Mouse (Mus musculus) stomach, postnatal 0 days (tissue): ENCODE measurements around the gene Chst11. TPM values are rescaled to one million over a fixed set of nuclear protein-coding genes. Genes with fewer than 3 reads are reported as not detected.

Experiments used
- ATAC-seq: fragments of 200-750 bp; cut with Nextera tagmentation; 2 replicates; pipeline ENCODE4 v1.8.0; 2017; ENCODE audit not compliant: low FRiP score, low TSS enrichment
- DNase-seq: peaks from one replicate; pipeline ENCODE4 v3.0.0-alpha.2; 2016; ENCODE audit warnings: low spot score
- H3K27ac ChIP-seq: fragments of 300-500 bp; sonication (generic); replicated peaks from 2 replicates; pipeline ENCODE4 v1.5.1; 2014; ENCODE audit warnings: mild to moderate bottlenecking, control low read depth
- H3K27me3 ChIP-seq: fragments of 300-500 bp; sonication (generic); 2 replicates; pipeline ENCODE4 v1.6.1; 2014; ENCODE audit warnings: low read length; ENCODE audit not compliant: control insufficient read depth, insufficient read depth
- H3K36me3 ChIP-seq: fragments of 300-500 bp; sonication (generic); 2 replicates; pipeline ENCODE4 v1.6.1; 2014; ENCODE audit warnings: low read length, mixed read lengths; ENCODE audit not compliant: control insufficient read depth, insufficient read depth
- H3K4me1 ChIP-seq: fragments of 300-500 bp; sonication (generic); replicated peaks from 2 replicates; pipeline ENCODE4 v1.6.1; 2014; ENCODE audit warnings: antibody characterized with exemption; ENCODE audit not compliant: control insufficient read depth, insufficient read depth
- H3K4me2 ChIP-seq: fragments of 300-500 bp; sonication (generic); replicated peaks from 2 replicates; pipeline ENCODE4 v1.6.1; 2014; ENCODE audit warnings: low read depth, mild to moderate bottlenecking, control low read depth, moderate library complexity
- H3K4me3 ChIP-seq: fragments of 300-500 bp; sonication (generic); 2 replicates; pipeline ENCODE4 v1.5.1; 2014; ENCODE audit warnings: low read depth, low read length, control low read depth
- H3K9ac ChIP-seq: fragments of 300-500 bp; sonication (generic); 2 replicates; pipeline ENCODE4 v1.6.1; 2014; ENCODE audit warnings: mild to moderate bottlenecking, low read length, control low read depth, mixed read lengths
- H3K9me3 ChIP-seq: fragments of 300-500 bp; sonication (generic); 2 replicates; pipeline ENCODE4 v1.6.1; 2016; ENCODE audit warnings: low read length; ENCODE audit not compliant: control insufficient read depth
- CTCF ChIP-seq: IDR thresholded peaks from 2 replicates; pipeline ENCODE4 v1.5.1; 2016; ENCODE audit warnings: antibody characterized with exemption, low read depth, mild to moderate bottlenecking, moderate library complexity
- EP300 ChIP-seq: optimal IDR thresholded peaks from 2 replicates; pipeline ENCODE3; 2016; ENCODE audit warnings: antibody characterized with exemption
- WGBS: fragments of 180-500 bp; shearing (Covaris S2); extraction: QIAGEN DNeasy Blood & Tissue Kit; methylation state at CpG from one replicate; pipeline ENCODE4 v1.1.7; 2014; 5-methylcytosine and 5-hydroxymethylcytosine counted together
- polyA plus RNA-seq: library from polyadenylated mRNA; unstranded; fragments of >200 nt; fragmentation: Nextera tagmentation; extraction: Ambion mirVana; gene quantifications from 2 replicates; pipeline ENCODE4 v1.2.1, GENCODE M21; 2015

Chst11 gene
- polyA plus RNA-seq, 1 experiment from 2014 or later = 0.45 TPM

- H3K4me2 ChIP-seq = no peak overlapping the region
- H3K9me3 ChIP-seq = no peaks in the 10 kb centered on the region
- H3K27ac ChIP-seq = no peak overlapping the region
- H3K9ac ChIP-seq = no peak overlapping the region
- TF ChIP-seq CTCF = no peak
- no peak for TF ChIP-seq EP300
- no peaks in the 10 kb centered on the region for H3K4me1 ChIP-seq
- WGBS = 87% methylated on average over 8 of the region's 8 CpGs
- no peaks in the 10 kb centered on the region for H3K36me3 ChIP-seq
- DNase-seq (no peak), ATAC-seq (no peak)
- no peak overlapping the region for H3K4me3 ChIP-seq
- H3K27me3 ChIP-seq = no peaks in the 10 kb centered on the region
Measured at GRCm38 (mm10) chr10:83078723-83079122, 93.4 kb downstream of the Chst11 start.

DNA sequence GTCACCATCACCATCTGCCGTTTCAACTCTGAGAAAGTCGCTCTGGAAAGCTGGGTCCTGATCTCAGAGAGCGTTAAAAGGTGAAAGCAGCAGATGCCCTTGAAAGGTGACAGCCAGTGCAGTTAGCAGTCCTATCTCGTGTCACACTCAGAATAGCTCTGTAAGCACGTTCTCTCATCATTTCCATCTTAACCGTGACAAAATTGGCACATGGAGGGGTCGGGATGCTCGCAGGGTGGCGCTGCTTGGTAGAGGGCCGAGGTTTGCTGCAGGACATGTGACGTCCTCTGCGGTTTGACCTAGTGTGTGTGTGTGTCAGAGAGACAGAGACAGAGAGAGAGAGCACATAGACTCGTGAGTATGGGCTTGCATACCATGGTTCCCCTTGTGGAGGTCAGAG lies 94.5 kb downstream of the Chst11 start:
- H3K27ac ChIP-seq = no peak overlapping the region
- no peak overlapping the region for H3K9ac ChIP-seq
- DNase-seq (no peak), ATAC-seq (no peak)
- no peak for TF ChIP-seq CTCF
- TF ChIP-seq EP300 = no peak
- no peak overlapping the region for H3K4me2 ChIP-seq
- no peaks in the 10 kb centered on the region for H3K4me1 ChIP-seq
- no peaks in the 10 kb centered on the region for H3K9me3 ChIP-seq
- no peak overlapping the region for H3K4me3 ChIP-seq
- no peaks in the 10 kb centered on the region for H3K27me3 ChIP-seq
- 75% methylated on average over 13 of the region's 13 CpGs for WGBS
- no peaks in the 10 kb centered on the region for H3K36me3 ChIP-seq

- no peaks in the 10 kb centered on the region for H3K9me3 ChIP-seq
- no peaks in the 10 kb centered on the region for H3K4me1 ChIP-seq
- TF ChIP-seq CTCF = no peak
- TF ChIP-seq EP300 = no peak
Measured at GRCm38 (mm10) chr10:83080275-83080741, 95.0 kb downstream of the Chst11 start.

GRCm38 (mm10) chr10:83080930-83081329 lies 95.6 kb downstream of the Chst11 start:
- Histone ChIP-seq H3K27me3 (no peaks in the 10 kb centered on the region), H3K36me3 (no peaks in the 10 kb centered on the region), H3K4me3 (no peak overlapping the region), H3K9me3 (no peaks in the 10 kb centered on the region), H3K4me2 (no peak overlapping the region), H3K4me1 (no peaks in the 10 kb centered on the region), H3K9ac (no peak overlapping the region), H3K27ac (no peak overlapping the region)
- WGBS = 55% methylated on average over 10 of the region's 10 CpGs
- no peak for DNase-seq
- TF ChIP-seq CTCF = no peak
- TF ChIP-seq EP300 = no peak
- no peak for ATAC-seq

More at GRCm38 (mm10) chr10:83080275-83080741, 95.0 kb downstream of the Chst11 start:
- DNase-seq (no peak), ATAC-seq (0 out of 2 replicates have a peak, but pooled peaks have one; percentile 21)
- Histone ChIP-seq H3K4me2 (no peak overlapping the region), H3K27me3 (no peaks in the 10 kb centered on the region), H3K9ac (no peak overlapping the region), H3K4me3 (no peak overlapping the region), H3K36me3 (no peaks in the 10 kb centered on the region), H3K27ac (no peak overlapping the region)
- WGBS = 53% methylated on average over 12 of the region's 12 CpGs

DNA sequence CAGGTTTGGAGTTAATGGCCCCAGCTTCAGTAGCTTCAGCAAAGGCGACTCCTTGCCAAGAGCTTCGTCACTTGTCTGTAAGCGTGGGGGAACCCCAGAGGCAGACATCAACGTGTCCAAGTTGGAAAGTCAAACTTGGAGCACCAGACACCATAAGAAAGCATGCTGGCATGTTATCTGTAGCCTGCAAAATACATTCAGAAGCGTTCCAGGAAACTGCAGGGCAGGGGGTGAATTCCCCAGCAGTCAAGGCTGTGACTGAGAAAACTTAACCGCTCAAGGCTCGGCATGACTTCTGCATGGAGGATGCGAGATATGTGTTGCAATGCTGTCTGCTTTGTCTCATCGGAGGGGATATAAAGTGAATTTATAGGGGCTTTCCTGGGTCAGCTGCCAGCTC lies 98.6 kb downstream of the Chst11 start:
- Histone ChIP-seq H3K4me2 (no peak overlapping the region), H3K36me3 (no peaks in the 10 kb centered on the region), H3K4me3 (no peak overlapping the region), H3K27ac (no peak overlapping the region), H3K9ac (no peak overlapping the region), H3K27me3 (no peaks in the 10 kb centered on the region), H3K9me3 (no peaks in the 10 kb centered on the region), H3K4me1 (no peaks in the 10 kb centered on the region)
- ATAC-seq = no peak; the same call in 1 of the 2 replicates
- no peak for TF ChIP-seq EP300
- TF ChIP-seq CTCF = no peak
- WGBS = 33% methylated on average over 9 of the region's 9 CpGs
- DNase-seq = peak; percentile 20

DNA sequence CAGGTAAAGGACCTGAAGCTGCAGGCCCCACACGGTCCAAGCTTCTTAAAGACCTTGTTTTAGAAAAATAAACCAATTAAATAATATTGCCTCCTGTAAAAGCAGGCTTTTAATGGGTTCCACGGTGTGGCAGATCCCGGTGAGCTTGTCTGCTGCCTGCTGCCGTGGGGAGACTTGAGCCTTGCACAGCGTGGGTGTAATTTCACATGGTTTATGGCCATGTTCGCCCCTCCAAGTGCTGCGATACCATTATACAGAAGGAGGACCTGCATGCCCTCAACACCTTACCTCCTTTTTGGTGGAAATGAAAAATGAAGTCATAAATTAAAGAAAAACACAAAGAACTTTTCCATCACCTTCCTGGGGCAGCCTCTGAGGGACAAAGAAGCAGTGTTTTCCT lies 103.0 kb downstream of the Chst11 start:
- ATAC-seq = no peak
- no peaks in the 10 kb centered on the region for H3K36me3 ChIP-seq
- TF ChIP-seq EP300 = no peak
- no peak for TF ChIP-seq CTCF
- H3K27ac ChIP-seq = no peak overlapping the region
- no peaks in the 10 kb centered on the region for H3K9me3 ChIP-seq
- no peak overlapping the region for H3K9ac ChIP-seq
- H3K4me3 ChIP-seq = no peak overlapping the region
- H3K4me2 ChIP-seq = no peak overlapping the region
- 69% methylated on average over 7 of the region's 7 CpGs for WGBS
- H3K27me3 ChIP-seq = no peaks in the 10 kb centered on the region
- DNase-seq = no peak
- no peaks in the 10 kb centered on the region for H3K4me1 ChIP-seq
